Mouse (Mus musculus) right cerebral cortex, postnatal 14 days (tissue): ENCODE data around the gene Klhl18.
"Not testable (repeated sequence)": the region's sequence is repeated elsewhere in the genome, so short reads cannot be mapped to it uniquely, and the experiment has no call there.

ENCODE experiments used
- DNase-seq: peaks from one replicate; pipeline ENCODE4 v3.0.0; 2022

Klhl18 gene

DNA sequence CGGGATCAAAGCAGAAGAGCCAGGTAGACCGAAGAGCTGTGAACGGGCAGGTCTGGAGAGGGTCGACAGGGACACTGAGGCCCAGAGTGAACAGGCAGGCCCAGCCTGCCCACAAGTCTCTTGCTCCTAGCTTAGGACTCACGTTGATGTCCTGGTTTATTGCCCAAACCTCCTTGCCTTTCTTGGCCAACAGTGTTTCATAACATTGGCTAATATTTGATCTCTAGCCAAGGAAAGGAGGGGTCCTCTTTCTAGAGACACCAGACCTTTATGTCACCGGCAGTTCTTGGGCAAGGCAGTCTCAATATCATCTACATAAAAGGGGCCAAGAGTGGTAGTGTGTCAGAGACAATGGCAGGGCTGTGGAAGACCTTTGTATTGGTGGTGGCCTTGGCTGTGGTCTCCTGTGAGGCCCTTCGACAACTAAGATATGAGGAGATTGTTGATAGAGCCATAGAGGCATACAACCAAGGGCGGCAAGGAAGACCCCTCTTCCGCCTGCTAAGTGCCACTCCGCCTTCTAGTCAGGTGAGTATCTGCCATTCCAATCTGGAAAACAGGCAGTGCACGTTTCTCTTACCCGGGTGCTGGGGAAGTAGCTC is 56.9 kb downstream of the Klhl18 start, which contains the start of gene Ngp:
Gene Ngp, plus strand, starts transcription at position 237 of the 602 bp plus-strand sequence.
- DNase-seq = no peak

DNA sequence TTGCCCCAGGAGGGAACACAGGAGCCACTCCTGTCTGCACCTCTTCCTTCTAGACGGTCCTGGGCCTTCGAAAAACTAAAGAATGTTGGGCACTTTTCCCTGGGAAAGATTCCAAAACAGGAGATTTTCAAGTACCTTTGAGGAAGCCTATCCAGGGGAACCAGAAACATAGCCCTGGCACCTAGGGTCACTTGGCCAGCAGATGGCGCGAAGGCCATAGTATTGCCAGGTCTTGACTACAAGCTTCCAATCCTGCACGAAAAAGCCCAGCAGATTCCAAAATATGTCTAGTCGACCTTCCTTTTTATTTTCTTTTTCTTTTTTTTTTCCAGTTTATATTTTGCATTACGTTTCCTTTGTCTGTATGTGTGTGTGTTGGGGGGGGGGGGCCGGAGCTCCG is 62.7 kb downstream of the Klhl18 start:
- DNase-seq = peak; percentile 35

DNA sequence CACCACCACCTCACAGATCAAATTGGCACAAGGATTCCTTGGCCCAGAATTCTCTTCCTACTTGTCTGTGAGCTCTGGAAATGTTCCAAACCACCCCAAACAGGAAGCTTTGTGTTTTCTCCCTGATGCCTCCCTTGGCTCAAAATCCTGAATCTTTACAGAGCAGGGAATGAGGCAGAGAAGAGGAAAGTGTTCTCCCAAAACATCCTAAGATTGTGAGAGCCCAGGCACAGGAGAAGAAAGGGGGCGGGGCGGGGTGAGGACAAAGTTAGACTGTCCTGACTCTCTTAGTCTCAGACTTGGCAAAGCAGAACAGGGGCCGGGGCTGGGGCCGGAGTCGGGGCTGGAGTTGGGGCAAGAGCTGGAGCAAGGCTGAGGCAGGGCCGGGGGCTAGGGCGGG is 63.6 kb downstream of the Klhl18 start:
- DNase-seq = no peak

- peak; percentile 82 for DNase-seq
Measured at GRCm38 (mm10) chr9:110410908-110411887, 65.3 kb downstream of the Klhl18 start.

- DNase-seq = peak; percentile 94
Measured at GRCm38 (mm10) chr9:110408099-110408773, 68.3 kb downstream of the Klhl18 start, which contains the start of gene Ptpn23. Gene Ptpn23, minus strand, starts transcription at chr9:110408213.

DNA sequence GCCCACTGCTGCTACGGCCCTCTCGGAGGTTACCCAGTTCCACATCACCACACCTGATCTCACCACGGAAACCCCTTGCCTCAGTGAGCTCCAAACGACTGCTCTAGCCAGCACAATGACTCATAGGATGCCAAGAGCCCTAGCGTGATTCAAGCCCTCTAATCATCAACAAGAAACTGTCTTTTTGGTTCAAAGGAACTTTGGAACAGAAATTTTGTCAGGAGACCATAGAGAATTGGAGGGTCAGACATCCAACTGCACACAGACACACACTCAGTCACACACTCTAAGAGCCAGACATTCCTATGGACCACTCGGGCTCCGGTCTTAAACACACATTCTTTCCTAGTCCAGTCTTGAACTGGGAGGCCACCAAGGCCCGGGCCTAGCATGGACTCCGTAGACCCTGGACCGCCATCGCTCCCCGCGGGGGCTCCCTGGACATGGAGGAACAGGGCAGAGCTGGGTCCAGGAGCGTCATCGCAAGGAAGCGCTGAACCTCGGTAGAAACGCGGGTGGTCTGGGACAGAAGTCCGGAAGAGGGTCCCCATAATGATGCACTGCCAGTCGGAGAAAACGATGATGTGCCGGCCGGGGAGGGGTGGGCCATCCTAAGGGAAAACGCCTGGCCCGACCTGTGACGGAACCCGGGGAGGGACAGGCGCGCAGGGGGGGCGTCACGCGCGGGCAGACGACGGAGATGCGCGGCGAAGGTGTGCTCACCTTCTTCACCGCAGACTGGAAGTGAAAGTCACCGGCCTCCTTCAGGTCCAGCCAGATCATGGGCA is 69.0 kb downstream of the Klhl18 start:
- no peak for DNase-seq

DNA sequence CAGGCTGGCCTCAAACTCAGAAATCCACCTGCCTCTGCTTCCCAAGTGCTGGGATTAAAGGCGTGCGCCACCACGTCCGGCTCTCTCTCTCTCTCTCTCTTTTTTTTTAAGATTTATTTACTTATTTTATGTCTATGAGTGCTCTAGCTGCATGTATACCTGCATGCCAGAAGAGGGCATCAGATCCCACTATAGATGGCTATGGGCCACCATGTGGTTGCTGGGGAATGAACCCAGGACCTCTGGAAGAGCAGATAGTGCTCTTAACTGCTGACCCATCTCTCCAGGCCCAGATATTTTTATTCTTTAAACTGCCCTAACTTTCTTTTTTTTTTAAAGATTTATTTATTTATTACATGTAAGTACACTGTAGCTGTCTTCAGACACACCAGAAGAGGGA is 73.3 kb downstream of the Klhl18 start:
- not testable (repeated sequence) for DNase-seq

DNA sequence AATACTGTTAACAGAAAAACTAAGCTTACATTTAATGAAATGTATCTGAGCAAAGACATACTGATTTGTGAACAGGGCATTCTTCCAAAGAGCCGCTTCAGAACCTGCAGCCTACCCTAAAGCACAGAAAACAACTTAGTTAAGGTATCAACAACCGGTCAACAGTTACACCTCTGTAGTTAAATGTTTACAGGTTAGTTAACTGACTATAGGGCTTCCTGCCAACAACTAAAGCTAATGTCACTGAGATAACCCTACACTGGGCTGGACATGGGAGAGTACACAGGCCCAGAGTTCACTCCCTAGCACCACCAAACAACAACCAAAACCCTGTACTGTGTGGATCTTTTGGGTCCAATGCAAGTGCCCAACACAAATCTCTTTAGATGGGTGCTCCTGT is 73.8 kb downstream of the Klhl18 start:
- no peak for DNase-seq

DNA sequence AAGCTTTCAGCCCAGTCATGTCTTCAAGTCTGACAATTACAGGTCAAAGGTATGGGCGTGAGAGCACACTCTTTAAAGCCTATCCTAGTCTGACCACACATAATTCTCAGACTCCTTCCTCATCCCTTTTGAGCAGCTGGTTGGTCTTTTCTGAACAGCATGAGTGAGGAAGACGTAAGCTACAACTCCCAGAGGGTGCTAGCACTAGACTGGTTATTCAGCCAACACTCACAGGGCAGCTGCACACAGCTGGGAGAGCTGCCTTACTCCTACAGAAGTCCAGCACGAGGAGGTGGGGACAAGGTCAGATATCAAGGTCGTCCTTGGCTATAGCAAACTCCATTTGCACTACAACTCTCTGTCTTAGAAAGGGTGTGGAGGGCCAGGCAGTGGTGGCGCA is 75.8 kb downstream of the Klhl18 start:
- DNase-seq = no peak

DNA sequence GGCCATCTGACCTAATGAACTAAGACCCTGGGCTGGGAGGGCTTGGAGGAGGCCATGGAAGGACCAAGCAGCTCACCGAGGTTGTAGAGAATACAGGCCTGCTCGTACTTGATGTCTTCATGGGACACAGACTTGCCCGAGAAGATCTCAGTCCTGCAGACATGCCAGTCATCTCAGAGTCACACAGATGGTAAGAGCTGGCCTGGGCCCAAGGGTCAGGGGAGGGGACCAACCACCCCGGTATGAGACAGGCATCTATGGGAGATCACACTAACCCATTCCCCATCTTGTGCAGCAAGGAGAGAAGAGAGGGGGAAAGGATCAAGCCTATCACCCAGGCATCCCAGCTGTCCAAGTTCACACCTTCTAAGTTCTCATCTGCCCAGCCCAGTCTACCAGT is 83.2 kb downstream of the Klhl18 start:
- no peak for DNase-seq

DNA sequence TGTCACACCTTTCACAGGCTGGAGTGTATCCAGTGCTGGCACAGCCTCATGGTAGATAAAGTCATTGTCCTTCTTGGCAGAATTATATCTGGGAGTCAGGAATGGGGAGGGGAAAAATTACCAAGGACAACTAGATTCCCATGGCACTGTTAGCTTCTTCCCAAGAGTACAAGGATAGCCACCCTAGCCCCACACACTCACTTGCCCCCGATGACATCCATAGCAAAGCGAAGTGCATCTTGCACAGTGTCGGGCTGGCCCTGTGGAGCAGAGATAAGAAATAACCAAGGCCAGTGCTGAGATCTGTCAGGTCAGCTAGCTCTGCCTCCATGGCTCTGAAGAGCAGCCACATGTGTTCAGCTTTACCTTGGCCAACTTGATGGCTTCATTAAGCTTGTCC is 85.7 kb downstream of the Klhl18 start:
- no peak for DNase-seq

- DNase-seq = no peak
Measured at GRCm38 (mm10) chr9:110388011-110388410, 88.5 kb downstream of the Klhl18 start.

- DNase-seq = no peak
Measured at GRCm38 (mm10) chr9:110384369-110384929, 92.0 kb downstream of the Klhl18 start.

DNA sequence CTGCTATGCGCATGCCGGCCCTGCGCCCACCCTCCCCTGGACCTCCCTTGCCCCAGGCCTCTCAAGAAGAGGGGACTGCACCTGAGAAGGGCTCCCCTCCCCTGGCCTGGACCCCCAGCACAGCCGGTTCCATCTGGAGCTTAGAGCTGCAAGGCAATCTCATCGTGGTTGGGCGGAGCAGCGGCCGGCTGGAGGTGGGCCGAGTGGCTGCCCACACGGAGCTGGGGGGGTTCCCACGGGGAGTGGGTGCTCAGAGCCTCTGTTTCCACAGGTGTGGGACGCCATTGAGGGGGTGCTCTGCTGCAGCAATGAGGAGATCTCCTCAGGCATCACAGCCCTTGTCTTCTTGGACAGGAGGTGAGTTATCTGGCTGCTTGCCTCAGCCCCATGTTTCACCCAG is 95.2 kb downstream of the Klhl18 start:
- DNase-seq = no peak

- DNase-seq = no peak
Measured at GRCm38 (mm10) chr9:110380662-110381061, 95.8 kb downstream of the Klhl18 start.

DNA sequence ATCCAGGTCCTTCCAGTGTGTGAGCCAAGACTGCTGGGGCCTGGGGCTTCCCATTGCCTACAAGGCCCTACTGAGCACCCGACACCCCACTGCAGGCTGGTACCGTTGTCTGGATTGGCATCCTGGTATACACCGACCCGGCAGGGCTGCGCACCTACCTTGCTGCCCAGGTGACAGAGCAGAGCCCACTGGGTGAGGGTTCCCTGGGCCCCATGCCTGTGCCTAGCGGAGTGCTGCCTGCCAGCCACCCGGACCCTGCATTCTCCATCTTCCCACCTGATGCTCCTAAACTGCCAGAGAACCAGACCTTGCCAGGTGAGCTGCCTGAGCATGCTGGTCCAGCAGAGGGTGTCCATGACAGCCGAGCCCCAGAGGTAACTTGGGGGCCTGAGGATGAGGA is 97.1 kb downstream of the Klhl18 start:
- no peak for DNase-seq

DNA sequence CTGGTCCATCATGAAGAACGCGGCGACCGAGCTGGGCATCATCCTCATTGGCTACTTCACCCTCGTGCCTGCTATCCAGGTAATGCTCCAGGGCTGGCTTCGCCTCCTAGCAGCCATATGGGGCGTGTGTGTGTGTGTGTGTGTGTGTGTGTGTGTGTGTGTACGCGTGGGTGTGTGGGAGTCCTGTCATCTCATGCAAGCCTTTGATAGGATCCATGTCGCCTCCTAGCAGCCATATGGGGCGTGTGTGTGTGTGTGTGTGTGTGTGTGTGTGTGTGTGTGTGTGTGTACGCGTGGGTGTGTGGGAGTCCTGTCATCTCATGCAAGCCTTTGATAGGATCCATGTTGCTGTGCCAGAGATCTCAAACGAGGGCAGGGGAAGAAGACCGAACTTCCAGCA is 98.8 kb downstream of the Klhl18 start:
- not testable (repeated sequence) for DNase-seq
